Mouse (Mus musculus): Measurements from ENCODE around the gene Gpn3. TPM values are rescaled to one million over a fixed set of nuclear protein-coding genes. Genes with fewer than 3 reads are reported as not detected.
A peak's percentile ranks its signal among the peaks of the same experiment; 100 is the strongest.

The Gpn3 gene
- total RNA-seq, 1 experiment: 101 TPM

- H3K9me3 ChIP-seq (ENCODE audit: control insufficient read depth, insufficient read depth, low read depth, low read length): no peaks in the 10 kb centered on the region
- H3K4me3 ChIP-seq (ENCODE audit: insufficient read depth in 1 of 2, low read depth in 1 of 2, low read length in 2 of 2, poor library complexity in 1 of 2, severe bottlenecking in 1 of 2): no peak overlapping the region
- TF ChIP-seq MAFK (IDR thresholded peaks at IDR 0.05; ENCODE audit: insufficient read depth, low read depth, low read length) (no peak), ZNF384 (IDR thresholded peaks at IDR 0.05; ENCODE audit: low read depth, low read length) (no peak), HCFC1 (IDR thresholded peaks at IDR 0.05; ENCODE audit: borderline replicate concordance, insufficient read depth, low read length) (no peak), ZC3H11A (IDR thresholded peaks at IDR 0.05; ENCODE audit: borderline replicate concordance, low read depth, low read length) (no peak), CHD2 (IDR thresholded peaks at IDR 0.05; ENCODE audit: low read depth, low read length) (no peak)
- DNase-seq (ENCODE audit: low read depth, low spot score): no peak
- no peak overlapping the region for H3K27ac ChIP-seq (ENCODE audit: insufficient read depth, low read depth, low read length, poor library complexity, severe bottlenecking)
- H3K9ac ChIP-seq (ENCODE audit: insufficient read depth, low read depth, low read length, poor library complexity, severe bottlenecking): no peak overlapping the region
- peaks cover 6% of the 10 kb centered on the region for H3K36me3 ChIP-seq (ENCODE audit: control insufficient read depth, insufficient read depth, low read length, poor library complexity, severe bottlenecking)
- in situ Hi-C loops (cut with MboI; ENCODE audit: low sequenced_read_pairs in 2 of 2, unreplicated experiment in 2 of 2): no loop called here
- H3K4me1 ChIP-seq (ENCODE audit: control insufficient read depth in 2 of 2, insufficient read depth in 2 of 2, low read length in 2 of 2, poor library complexity in 1 of 2): peaks cover 1 to 4% of the 10 kb centered on the region in 2 experiments; a peak in 1 of 4 replicates
These were observed 19.0 kb downstream of the Gpn3 start for GRCm38 (mm10) chr5:122390671-122391070.

GRCm38 (mm10) chr5:122391178-122391785, 19.6 kb downstream of the Gpn3 start:
- H3K9ac ChIP-seq (ENCODE audit: insufficient read depth, low read depth, low read length, poor library complexity, severe bottlenecking): no peak overlapping the region
- peaks cover 6% of the 10 kb centered on the region for H3K36me3 ChIP-seq (ENCODE audit: control insufficient read depth, insufficient read depth, low read length, poor library complexity, severe bottlenecking)
- peaks cover 1 to 4% of the 10 kb centered on the region in 2 experiments; a peak in 1 of 4 replicates for H3K4me1 ChIP-seq (ENCODE audit: control insufficient read depth in 2 of 2, insufficient read depth in 2 of 2, low read length in 2 of 2, poor library complexity in 1 of 2)
- no peak for DNase-seq (ENCODE audit: low read depth, low spot score)
- H3K9me3 ChIP-seq (ENCODE audit: control insufficient read depth, insufficient read depth, low read depth, low read length): no peaks in the 10 kb centered on the region
- peak overlapping the region in 1 of 2 experiments; percentile 98; a peak in 1 of 4 replicates for H3K4me3 ChIP-seq (ENCODE audit: insufficient read depth in 1 of 2, low read depth in 1 of 2, low read length in 2 of 2, poor library complexity in 1 of 2, severe bottlenecking in 1 of 2)
- TF ChIP-seq MAFK (IDR thresholded peaks at IDR 0.05; ENCODE audit: insufficient read depth, low read depth, low read length) (no peak), ZNF384 (IDR thresholded peaks at IDR 0.05; ENCODE audit: low read depth, low read length) (peak; percentile 71)
- in situ Hi-C loops (cut with MboI; ENCODE audit: low sequenced_read_pairs in 2 of 2, unreplicated experiment in 2 of 2): no loop called here
- H3K27ac ChIP-seq (ENCODE audit: insufficient read depth, low read depth, low read length, poor library complexity, severe bottlenecking): no peak overlapping the region

GRCm38 (mm10) chr5:122391786-122392180, 20.1 kb downstream of the Gpn3 start, which contains the start of gene Arpc3:
Arpc3 (plus strand) TSS chr5:122391878.
- Histone ChIP-seq H3K27ac (ENCODE audit: insufficient read depth, low read depth, low read length, poor library complexity, severe bottlenecking) (no peak within 1 kb of the TSS), H3K4me1 (ENCODE audit: control insufficient read depth in 2 of 2, insufficient read depth in 2 of 2, low read length in 2 of 2, poor library complexity in 1 of 2) (peaks cover 1 to 4% of the 10 kb centered on the region in 2 experiments; a peak in 1 of 4 replicates), H3K9ac (ENCODE audit: insufficient read depth, low read depth, low read length, poor library complexity, severe bottlenecking) (peak within 1 kb of the TSS; percentile 93), H3K9me3 (ENCODE audit: control insufficient read depth, insufficient read depth, low read depth, low read length) (no peaks in the 10 kb centered on the region), H3K36me3 (ENCODE audit: control insufficient read depth, insufficient read depth, low read length, poor library complexity, severe bottlenecking) (peaks cover 6% of the 10 kb centered on the region), H3K4me3 (ENCODE audit: insufficient read depth in 1 of 2, low read depth in 1 of 2, low read length in 2 of 2, poor library complexity in 1 of 2, severe bottlenecking in 1 of 2) (peak within 1 kb of the TSS; percentile 81 to 98)
- TF ChIP-seq ZC3H11A (IDR thresholded peaks at IDR 0.05; ENCODE audit: borderline replicate concordance, low read depth, low read length): no peak
- 0 out of 2 replicates have a peak, but pooled peaks have one; percentile 5 for TF ChIP-seq MAFK (IDR thresholded peaks at IDR 0.05; ENCODE audit: insufficient read depth, low read depth, low read length)
- in situ Hi-C loops (cut with MboI; ENCODE audit: low sequenced_read_pairs in 2 of 2, unreplicated experiment in 2 of 2): no loop called here
- peak; percentile 76 for DNase-seq (ENCODE audit: low read depth, low spot score)

- DNase-seq (ENCODE audit: low read depth, low spot score): no peak
- Histone ChIP-seq H3K36me3 (ENCODE audit: control insufficient read depth, insufficient read depth, low read length, poor library complexity, severe bottlenecking) (peaks cover 6% of the 10 kb centered on the region), H3K27ac (ENCODE audit: insufficient read depth, low read depth, low read length, poor library complexity, severe bottlenecking) (no peak overlapping the region), H3K9ac (ENCODE audit: insufficient read depth, low read depth, low read length, poor library complexity, severe bottlenecking) (peak overlapping the region; percentile 93), H3K4me1 (ENCODE audit: control insufficient read depth in 2 of 2, insufficient read depth in 2 of 2, low read length in 2 of 2, poor library complexity in 1 of 2) (peaks cover 1 to 4% of the 10 kb centered on the region in 2 experiments; a peak in 1 of 4 replicates), H3K4me3 (ENCODE audit: insufficient read depth in 1 of 2, low read depth in 1 of 2, low read length in 2 of 2, poor library complexity in 1 of 2, severe bottlenecking in 1 of 2) (peak overlapping the region; percentile 81 to 98), H3K9me3 (ENCODE audit: control insufficient read depth, insufficient read depth, low read depth, low read length) (no peaks in the 10 kb centered on the region)
- no peak for TF ChIP-seq MAFK (IDR thresholded peaks at IDR 0.05; ENCODE audit: insufficient read depth, low read depth, low read length)
- no peak for TF ChIP-seq ZNF384 (IDR thresholded peaks at IDR 0.05; ENCODE audit: low read depth, low read length)
- no peak for TF ChIP-seq ZC3H11A (IDR thresholded peaks at IDR 0.05; ENCODE audit: borderline replicate concordance, low read depth, low read length)
- TF ChIP-seq HCFC1 (IDR thresholded peaks at IDR 0.05; ENCODE audit: borderline replicate concordance, insufficient read depth, low read length): no peak
- no peak for TF ChIP-seq CHD2 (IDR thresholded peaks at IDR 0.05; ENCODE audit: low read depth, low read length)
- in situ Hi-C loops (cut with MboI; ENCODE audit: low sequenced_read_pairs in 2 of 2, unreplicated experiment in 2 of 2): no loop called here
These were observed 20.7 kb downstream of the Gpn3 start for GRCm38 (mm10) chr5:122392227-122393004.

Measured in ES-E14 (cell line).